Mouse (Mus musculus): ENCODE data around the gene Magi1. TPM values are rescaled to one million over a fixed set of nuclear protein-coding genes. Genes with fewer than 3 reads are reported as not detected.
A peak's percentile ranks its signal among the peaks of the same experiment; 100 is the strongest.

Magi1 gene
- polyA plus RNA-seq, 1 experiment from 2014 or later: 17.1 TPM

DNA sequence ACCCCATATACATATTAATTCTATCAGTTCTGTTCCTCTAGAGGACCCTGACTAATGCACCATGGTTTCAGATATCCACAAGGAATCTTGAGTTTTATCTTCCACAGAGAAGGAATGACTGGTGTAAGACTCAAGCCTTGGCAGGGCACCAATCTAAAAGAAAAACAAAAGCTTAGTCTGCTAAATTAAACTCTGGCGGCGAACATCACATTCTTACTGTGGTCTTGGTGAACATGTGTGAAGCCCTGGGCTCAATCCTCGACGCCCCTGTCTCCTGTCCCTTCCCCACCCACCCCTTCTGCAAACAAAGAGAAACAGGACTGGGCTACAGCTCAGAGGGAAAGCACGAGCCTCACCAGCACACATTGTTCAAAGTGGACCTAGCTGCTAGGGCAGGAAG lies 182.5 kb downstream of the Magi1 start:
- H3K9ac ChIP-seq (replicated peaks): no peak overlapping the region
- H3K27ac ChIP-seq: no peak overlapping the region
- H3K4me2 ChIP-seq: no peak overlapping the region
- peaks cover 30% of the 10 kb centered on the region for H3K4me1 ChIP-seq (replicated peaks)
- no peaks in the 10 kb centered on the region for H3K27me3 ChIP-seq
- no peaks in the 10 kb centered on the region for H3K36me3 ChIP-seq
- 67% methylated on average over 5 of the region's 5 CpGs for WGBS
- no peaks in the 10 kb centered on the region for H3K9me3 ChIP-seq
- H3K4me3 ChIP-seq (replicated peaks): no peak overlapping the region
- ATAC-seq (ENCODE audit: insufficient number of reproducible peaks, insufficient read depth, low FRiP score, low TSS enrichment, low read depth): no peak

DNA sequence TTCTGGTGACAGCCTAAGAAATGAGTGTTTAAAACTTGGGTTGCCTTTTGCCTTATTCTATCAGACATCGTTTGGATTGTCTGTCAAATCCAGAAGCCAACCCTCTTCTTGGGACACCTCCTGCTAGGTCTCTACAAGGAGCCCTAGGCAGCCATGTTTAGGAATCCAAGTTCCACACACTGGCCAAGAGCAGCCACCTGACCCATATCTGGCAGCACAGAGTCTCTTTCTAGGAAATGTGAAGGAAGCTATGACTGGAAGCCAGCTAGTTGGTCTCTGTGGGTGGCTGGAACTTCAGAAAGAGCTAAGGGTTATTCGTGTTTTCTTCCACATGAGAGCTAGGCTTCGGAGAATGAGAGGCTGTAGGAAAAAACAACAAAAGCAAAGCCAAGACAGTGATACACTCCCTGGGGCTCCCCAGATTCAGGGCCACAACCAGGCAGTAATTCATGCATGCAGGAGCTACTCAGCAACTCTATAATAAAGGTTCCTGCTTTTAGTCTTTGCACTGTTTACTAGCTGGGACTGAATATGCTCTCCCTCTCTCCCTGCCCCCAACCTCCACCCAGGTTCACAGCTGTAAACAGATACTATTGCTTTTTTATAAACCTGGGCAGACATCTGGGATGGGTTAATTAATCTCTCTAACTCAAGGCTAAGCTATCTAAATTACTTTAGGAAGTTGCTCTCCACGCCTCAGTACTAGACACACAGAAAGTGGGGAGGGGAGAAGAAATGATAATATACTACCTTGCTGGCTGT lies 188.6 kb downstream of the Magi1 start:
- Histone ChIP-seq H3K9me3 (no peaks in the 10 kb centered on the region), H3K36me3 (no peaks in the 10 kb centered on the region), H3K4me3 (replicated peaks) (no peak overlapping the region), H3K27ac (peak overlapping the region; percentile 25; the same call in 1 of the 2 replicates), H3K9ac (replicated peaks) (no peak overlapping the region), H3K27me3 (no peaks in the 10 kb centered on the region; the same call in 1 of the 2 replicates), H3K4me2 (no peak overlapping the region), H3K4me1 (replicated peaks) (peaks cover 45% of the 10 kb centered on the region)
- ATAC-seq (ENCODE audit: insufficient number of reproducible peaks, insufficient read depth, low FRiP score, low TSS enrichment, low read depth): no peak
- WGBS: 30% methylated on average over 4 of the region's 4 CpGs

DNA sequence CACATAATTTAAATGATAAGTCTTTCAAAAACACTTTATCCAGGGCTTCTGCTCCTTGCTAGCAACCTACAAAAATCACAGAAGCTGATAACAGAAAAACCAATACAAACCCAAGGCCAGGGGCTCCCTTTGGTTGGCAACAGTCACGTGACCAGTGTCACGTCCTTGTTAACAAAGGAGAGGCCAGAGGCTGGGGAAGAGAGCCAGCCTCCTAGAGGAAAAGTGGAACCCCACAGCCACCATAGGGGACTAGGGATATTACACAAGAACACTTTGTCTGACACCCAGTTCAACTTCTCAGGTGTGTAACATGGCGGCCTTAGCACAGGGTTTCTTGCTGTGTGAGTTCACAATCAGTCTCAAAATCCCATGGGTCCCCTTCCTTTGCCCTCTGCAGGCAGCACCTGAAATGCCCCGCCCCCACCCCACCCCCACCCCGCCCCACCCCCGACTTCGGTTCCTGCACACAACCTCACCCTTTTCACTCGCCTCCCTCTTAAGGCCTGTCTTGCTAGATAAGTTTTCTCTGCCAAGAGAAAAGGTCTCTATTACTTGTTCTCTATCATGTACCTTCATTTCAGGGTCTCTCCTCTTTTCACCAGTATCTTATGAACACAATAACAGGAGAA lies 190.6 kb downstream of the Magi1 start:
- no peaks in the 10 kb centered on the region for H3K9me3 ChIP-seq
- 65% methylated on average over 5 of the region's 8 CpGs for WGBS
- no peak overlapping the region for H3K9ac ChIP-seq (replicated peaks)
- no peak overlapping the region for H3K4me2 ChIP-seq
- H3K4me1 ChIP-seq (replicated peaks): peaks cover 49% of the 10 kb centered on the region
- no peaks in the 10 kb centered on the region for H3K36me3 ChIP-seq
- H3K27ac ChIP-seq: peak overlapping the region; percentile 29; the same call in 1 of the 2 replicates
- no peaks in the 10 kb centered on the region; the same call in 1 of the 2 replicates for H3K27me3 ChIP-seq
- no peak overlapping the region for H3K4me3 ChIP-seq (replicated peaks)
- no peak for ATAC-seq (ENCODE audit: insufficient number of reproducible peaks, insufficient read depth, low FRiP score, low TSS enrichment, low read depth)

DNA sequence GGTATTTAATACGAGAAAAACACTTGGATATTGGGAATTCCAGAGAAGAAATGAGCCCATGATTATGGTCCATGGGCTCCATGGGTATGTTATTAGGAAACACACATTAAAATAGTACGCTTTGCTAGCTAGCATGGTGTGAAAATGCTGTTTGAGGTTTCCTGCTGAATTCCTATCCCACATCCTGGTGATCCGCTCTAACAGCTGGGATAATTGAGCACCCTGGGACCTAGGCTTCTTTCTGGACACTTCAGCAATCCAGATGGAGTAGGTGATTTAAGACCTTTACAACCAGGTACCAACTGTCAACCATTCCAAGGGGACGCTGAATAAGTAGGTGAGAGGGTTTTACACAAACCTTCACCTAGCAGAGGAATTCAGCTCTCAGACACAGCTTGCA lies 191.2 kb downstream of the Magi1 start:
- H3K9me3 ChIP-seq: no peaks in the 10 kb centered on the region
- ATAC-seq (ENCODE audit: insufficient number of reproducible peaks, insufficient read depth, low FRiP score, low TSS enrichment, low read depth): no peak
- no peak overlapping the region for H3K4me2 ChIP-seq
- WGBS: 50% methylated on average over 4 of the region's 4 CpGs
- no peaks in the 10 kb centered on the region; the same call in 1 of the 2 replicates for H3K27me3 ChIP-seq
- H3K4me3 ChIP-seq (replicated peaks): no peak overlapping the region
- 0 out of 2 replicates have a peak overlapping the region, but pooled peaks have one; percentile 29 for H3K27ac ChIP-seq
- H3K36me3 ChIP-seq: no peaks in the 10 kb centered on the region
- peaks cover 55% of the 10 kb centered on the region for H3K4me1 ChIP-seq (replicated peaks)
- H3K9ac ChIP-seq (replicated peaks): no peak overlapping the region

DNA sequence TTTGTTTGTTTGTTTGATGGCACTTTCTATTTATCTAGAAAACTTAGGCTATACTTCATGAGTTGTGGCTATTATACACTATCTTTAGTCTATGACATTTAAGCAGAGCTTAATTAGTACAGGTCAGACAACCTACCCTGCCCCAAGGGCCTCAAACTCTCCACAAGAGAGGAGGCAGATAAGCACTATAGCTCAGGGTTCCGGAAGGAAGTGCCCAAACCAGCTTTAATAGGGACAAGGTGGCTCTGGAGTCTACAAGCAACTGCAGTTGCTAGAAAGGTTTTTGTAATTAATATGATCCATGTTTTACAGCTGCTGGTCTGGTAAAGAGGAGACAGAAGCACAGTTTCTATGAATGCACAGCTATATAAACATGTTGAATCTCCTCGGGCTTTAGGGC lies 196.9 kb downstream of the Magi1 start:
- no peak for ATAC-seq (ENCODE audit: insufficient number of reproducible peaks, insufficient read depth, low FRiP score, low TSS enrichment, low read depth)

DNA sequence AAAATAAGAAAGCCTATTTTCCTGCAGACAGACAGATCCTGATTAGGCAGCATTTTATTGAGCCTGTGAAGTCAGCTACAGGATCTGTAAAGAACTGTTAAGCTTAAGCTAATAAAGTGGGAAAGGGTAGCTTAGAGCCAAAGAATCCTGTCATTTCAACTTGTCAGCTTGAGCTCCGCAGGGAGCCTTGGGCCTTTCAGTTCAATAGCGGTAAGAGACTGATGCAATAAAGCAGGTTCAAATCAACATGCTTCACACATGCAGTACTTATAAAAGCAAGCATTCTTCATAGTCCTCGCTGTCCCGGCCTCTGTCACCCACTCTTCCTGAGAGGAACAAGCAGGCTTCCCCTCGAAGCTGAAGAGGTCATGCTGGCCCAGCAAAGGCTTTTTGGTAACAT lies 199.0 kb downstream of the Magi1 start:
- WGBS: 30% methylated on average over 5 of the region's 5 CpGs
- Histone ChIP-seq H3K36me3 (no peaks in the 10 kb centered on the region), H3K9me3 (no peaks in the 10 kb centered on the region), H3K4me3 (replicated peaks) (no peak overlapping the region), H3K27me3 (no peaks in the 10 kb centered on the region), H3K9ac (replicated peaks) (no peak overlapping the region), H3K27ac (peak overlapping the region; percentile 37; the same call in 1 of the 2 replicates), H3K4me1 (replicated peaks) (peaks cover 55% of the 10 kb centered on the region), H3K4me2 (no peak overlapping the region)
- no peak for ATAC-seq (ENCODE audit: insufficient number of reproducible peaks, insufficient read depth, low FRiP score, low TSS enrichment, low read depth)

More for the DNA sequence above, 196.9 kb downstream of the Magi1 start:
- no peaks in the 10 kb centered on the region for H3K9me3 ChIP-seq
- no peak overlapping the region for H3K4me3 ChIP-seq (replicated peaks)
- no peak overlapping the region for H3K4me2 ChIP-seq
- no peaks in the 10 kb centered on the region for H3K36me3 ChIP-seq
- H3K9ac ChIP-seq (replicated peaks): no peak overlapping the region
- H3K27ac ChIP-seq: no peak overlapping the region
- 21% methylated on average over 2 of the region's 2 CpGs for WGBS
- H3K4me1 ChIP-seq (replicated peaks): peaks cover 54% of the 10 kb centered on the region
- no peaks in the 10 kb centered on the region; the same call in 1 of the 2 replicates for H3K27me3 ChIP-seq

DNA sequence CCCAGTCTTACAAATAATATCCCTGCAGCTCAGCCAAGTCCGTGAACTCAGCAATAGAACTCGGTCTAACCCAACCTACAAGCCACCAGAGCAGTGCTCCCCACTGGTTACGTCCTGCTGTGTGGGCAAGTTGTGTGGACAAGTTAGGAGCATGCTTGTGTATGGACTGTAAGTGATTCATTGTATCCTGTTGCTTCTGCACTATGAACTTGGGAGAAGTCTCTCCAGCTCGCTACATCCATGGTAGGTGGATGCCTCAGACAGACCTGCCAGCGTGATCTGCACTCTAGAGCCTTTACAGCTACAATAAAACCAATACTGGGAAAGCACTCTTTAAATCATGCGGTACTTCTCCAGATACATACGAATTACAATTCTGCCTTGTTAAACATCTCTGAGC lies 200.3 kb downstream of the Magi1 start:
- ATAC-seq (ENCODE audit: insufficient number of reproducible peaks, insufficient read depth, low FRiP score, low TSS enrichment, low read depth): no peak

DNA sequence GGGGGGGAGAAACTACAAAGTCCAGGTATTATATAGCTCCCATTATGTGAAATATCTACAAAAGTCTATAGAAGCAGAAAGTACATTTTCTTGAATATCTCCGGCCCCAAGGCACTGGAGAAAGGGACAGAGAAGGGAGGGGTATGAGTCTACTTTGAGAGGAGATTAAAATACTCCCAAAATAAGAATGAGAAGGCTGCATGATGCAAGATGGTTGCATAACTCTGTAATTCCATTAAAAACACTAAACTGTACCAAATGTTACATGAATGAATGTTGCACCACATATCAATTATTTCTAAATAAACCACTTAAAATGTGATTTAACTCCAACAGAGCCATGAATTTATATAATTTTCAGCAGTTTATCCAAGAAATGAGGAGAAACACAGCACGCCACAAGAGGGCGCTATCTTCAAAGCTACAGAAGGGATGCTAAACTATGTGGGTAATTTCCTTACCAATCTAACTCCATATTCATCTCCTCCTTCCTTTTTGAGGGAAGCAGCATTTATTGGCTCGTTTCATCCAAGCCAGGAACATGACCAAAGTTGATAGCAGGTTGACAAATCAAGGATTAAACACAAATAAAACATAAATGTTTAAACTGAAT lies 202.7 kb downstream of the Magi1 start:
- ATAC-seq (ENCODE audit: insufficient number of reproducible peaks, insufficient read depth, low FRiP score, low TSS enrichment, low read depth): no peak
- H3K9ac ChIP-seq (replicated peaks): no peak overlapping the region

More for the DNA sequence above, 200.3 kb downstream of the Magi1 start:
- peaks cover 67% of the 10 kb centered on the region for H3K4me1 ChIP-seq (replicated peaks)
- H3K4me2 ChIP-seq: no peak overlapping the region
- H3K9me3 ChIP-seq: no peaks in the 10 kb centered on the region
- H3K9ac ChIP-seq (replicated peaks): no peak overlapping the region
- no peaks in the 10 kb centered on the region for H3K27me3 ChIP-seq
- H3K27ac ChIP-seq: no peak overlapping the region
- no peak overlapping the region for H3K4me3 ChIP-seq (replicated peaks)
- WGBS: 68% methylated on average over 7 of the region's 7 CpGs
- no peaks in the 10 kb centered on the region for H3K36me3 ChIP-seq

DNA sequence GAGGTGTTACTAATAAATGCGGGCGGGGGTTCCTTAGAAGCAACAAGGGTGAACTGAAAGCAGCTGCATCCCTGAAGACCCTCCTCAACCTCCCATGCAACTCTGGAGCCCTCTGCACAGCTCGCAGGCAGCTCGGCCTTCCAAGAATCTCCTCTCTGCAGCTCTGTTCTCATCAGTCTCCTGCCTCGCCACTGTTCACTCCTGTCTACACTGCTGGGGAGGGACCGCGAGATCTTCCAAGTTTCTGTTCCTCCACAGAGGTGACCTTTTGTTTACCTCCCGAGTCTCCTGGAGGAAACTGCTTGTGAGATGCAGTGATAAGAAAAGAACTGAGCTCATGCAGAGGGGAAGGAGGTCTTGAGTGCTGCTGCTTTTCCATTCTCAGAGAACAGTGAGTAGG lies 204.8 kb downstream of the Magi1 start:
- H3K4me3 ChIP-seq (replicated peaks): no peak overlapping the region
- H3K4me1 ChIP-seq (replicated peaks): peaks cover 63% of the 10 kb centered on the region
- no peak for ATAC-seq (ENCODE audit: insufficient number of reproducible peaks, insufficient read depth, low FRiP score, low TSS enrichment, low read depth)
- WGBS: 23% methylated on average over 8 of the region's 8 CpGs
- no peak overlapping the region for H3K4me2 ChIP-seq
- no peaks in the 10 kb centered on the region for H3K36me3 ChIP-seq
- H3K9ac ChIP-seq (replicated peaks): no peak overlapping the region
- no peaks in the 10 kb centered on the region for H3K9me3 ChIP-seq
- H3K27me3 ChIP-seq: no peaks in the 10 kb centered on the region
- H3K27ac ChIP-seq: peak overlapping the region; percentile 45; the same call in 1 of the 2 replicates

More for the DNA sequence above, 202.7 kb downstream of the Magi1 start:
- Histone ChIP-seq H3K9me3 (no peaks in the 10 kb centered on the region), H3K27me3 (no peaks in the 10 kb centered on the region), H3K27ac (no peak overlapping the region), H3K4me2 (no peak overlapping the region), H3K36me3 (no peaks in the 10 kb centered on the region), H3K4me1 (replicated peaks) (peaks cover 59% of the 10 kb centered on the region), H3K4me3 (replicated peaks) (no peak overlapping the region)
- 18% methylated on average over 4 of the region's 4 CpGs for WGBS

DNA sequence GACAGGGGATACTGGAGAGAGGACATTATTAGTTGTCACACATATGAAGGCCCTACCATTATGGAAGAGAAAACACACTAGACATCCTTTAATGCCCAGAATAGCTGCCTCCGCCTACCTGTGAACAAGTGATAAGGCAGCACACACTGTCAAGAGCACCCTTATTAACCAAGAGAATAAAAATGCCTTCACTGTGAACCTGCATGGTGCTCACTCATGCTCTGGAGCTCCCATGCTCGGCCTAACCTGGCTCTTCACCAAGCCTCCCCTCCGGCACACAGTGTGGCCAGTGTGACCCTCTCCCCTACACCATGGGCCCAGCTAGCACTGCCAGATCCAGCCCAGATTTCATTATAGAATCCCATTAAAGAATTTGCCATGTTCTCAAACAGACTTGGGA lies 206.7 kb downstream of the Magi1 start:
- Histone ChIP-seq H3K9ac (replicated peaks) (no peak overlapping the region), H3K4me2 (no peak overlapping the region), H3K27ac (no peak overlapping the region), H3K9me3 (no peaks in the 10 kb centered on the region), H3K4me3 (replicated peaks) (no peak overlapping the region), H3K4me1 (replicated peaks) (peaks cover 50% of the 10 kb centered on the region), H3K36me3 (no peaks in the 10 kb centered on the region), H3K27me3 (no peaks in the 10 kb centered on the region)
- WGBS: 90% methylated on average over 3 of the region's 3 CpGs
- ATAC-seq (ENCODE audit: insufficient number of reproducible peaks, insufficient read depth, low FRiP score, low TSS enrichment, low read depth): 0 out of 2 replicates have a peak, but pooled peaks have one; percentile 48

DNA sequence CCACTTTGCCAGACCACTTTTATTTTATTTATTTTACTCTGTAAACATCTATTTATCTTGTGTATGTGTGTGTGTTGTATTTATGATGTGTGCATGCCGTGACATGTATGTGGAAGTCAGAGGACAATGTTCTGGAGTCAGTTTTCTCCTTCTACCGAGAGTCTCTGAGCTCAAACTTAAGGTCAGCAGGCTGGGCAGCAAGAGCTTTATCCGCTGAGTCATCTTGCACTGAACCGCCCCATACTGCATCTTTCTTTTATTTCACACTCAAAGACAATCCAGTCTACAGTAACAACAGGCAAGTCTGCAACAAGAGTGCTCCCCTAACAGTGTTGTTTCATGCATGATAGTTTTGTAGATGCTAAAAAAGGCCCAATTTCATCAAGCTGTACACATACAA lies 207.7 kb downstream of the Magi1 start:
- Histone ChIP-seq H3K9ac (replicated peaks) (no peak overlapping the region), H3K4me3 (replicated peaks) (no peak overlapping the region), H3K4me1 (replicated peaks) (peaks cover 53% of the 10 kb centered on the region), H3K27me3 (no peaks in the 10 kb centered on the region), H3K9me3 (no peaks in the 10 kb centered on the region), H3K27ac (no peak overlapping the region), H3K4me2 (no peak overlapping the region), H3K36me3 (no peaks in the 10 kb centered on the region)
- ATAC-seq (ENCODE audit: insufficient number of reproducible peaks, insufficient read depth, low FRiP score, low TSS enrichment, low read depth): no peak
- WGBS: 89% methylated on average over 4 of the region's 4 CpGs

Measured in limb, embryonic 12.5 days (tissue).